Mouse (Mus musculus) embryonic facial prominence, embryonic 11.5 days (tissue): ENCODE measurements at regions not wholly inside any gene's neighbourhood (a gene's known extent, or its start where the extent isn't known, plus 50 kb on each side); places are given as distances from the start of the nearest gene placed in this dataset.

Experiments used
- ATAC-seq: fragments of 200-750 bp; cut with Nextera tagmentation; replicated peaks from 2 replicates; pipeline ENCODE4 v1.8.0; 2017; ENCODE audit warnings: low read depth; ENCODE audit not compliant: insufficient number of reproducible peaks, low FRiP score, low TSS enrichment
- DNase-seq: peaks from one replicate; pipeline ENCODE4 v3.0.0-alpha.2; 2015; ENCODE audit warnings: low spot score
- H3K27ac ChIP-seq: fragments of 300-500 bp; sonication (generic); replicated peaks from 2 replicates; pipeline ENCODE4 v1.5.1; 2014; ENCODE audit warnings: mild to moderate bottlenecking, low read depth, low read length, control low read depth
- H3K27me3 ChIP-seq: fragments of 300-500 bp; sonication (generic); 2 replicates; pipeline ENCODE4 v1.6.1; 2014; ENCODE audit warnings: mild to moderate bottlenecking, low read length, moderate library complexity, mixed read lengths; ENCODE audit not compliant: control insufficient read depth, insufficient read depth
- H3K36me3 ChIP-seq: fragments of 300-500 bp; sonication (generic); replicated peaks from 2 replicates; pipeline ENCODE4 v1.6.1; 2014; ENCODE audit warnings: low read depth, mild to moderate bottlenecking, low read length, moderate library complexity, mixed read lengths; ENCODE audit not compliant: control insufficient read depth, insufficient read depth
- H3K4me1 ChIP-seq: fragments of 300-500 bp; sonication (generic); 2 replicates; pipeline ENCODE4 v1.6.1; 2014; ENCODE audit warnings: low read length, mixed read lengths; ENCODE audit not compliant: control insufficient read depth, insufficient read depth
- H3K4me2 ChIP-seq: fragments of 300-500 bp; sonication (generic); 2 replicates; pipeline ENCODE4 v1.6.1; 2014; ENCODE audit warnings: low read depth, mild to moderate bottlenecking, control low read depth, low read length, moderate library complexity
- H3K4me3 ChIP-seq: fragments of 300-500 bp; sonication (generic); 2 replicates; pipeline ENCODE4 v1.5.1; 2014; ENCODE audit warnings: low read depth, low read length, control low read depth
- H3K9ac ChIP-seq: fragments of 300-500 bp; sonication (generic); replicated peaks from 2 replicates; pipeline ENCODE4 v1.6.1; 2014; ENCODE audit warnings: mild to moderate bottlenecking, control low read depth, low read length
- H3K9me3 ChIP-seq: fragments of 300-500 bp; sonication (generic); replicated peaks from 2 replicates; pipeline ENCODE4 v1.6.1; 2016; ENCODE audit warnings: mild to moderate bottlenecking, low read length, inconsistent platforms, mixed read lengths; ENCODE audit not compliant: control insufficient read depth
- WGBS: fragments of 180-500 bp; shearing (Covaris S2); extraction: QIAGEN DNeasy Blood & Tissue Kit; methylation state at CpG from one replicate; pipeline ENCODE4 v1.1.7; 2014; 5-methylcytosine and 5-hydroxymethylcytosine counted together

DNA sequence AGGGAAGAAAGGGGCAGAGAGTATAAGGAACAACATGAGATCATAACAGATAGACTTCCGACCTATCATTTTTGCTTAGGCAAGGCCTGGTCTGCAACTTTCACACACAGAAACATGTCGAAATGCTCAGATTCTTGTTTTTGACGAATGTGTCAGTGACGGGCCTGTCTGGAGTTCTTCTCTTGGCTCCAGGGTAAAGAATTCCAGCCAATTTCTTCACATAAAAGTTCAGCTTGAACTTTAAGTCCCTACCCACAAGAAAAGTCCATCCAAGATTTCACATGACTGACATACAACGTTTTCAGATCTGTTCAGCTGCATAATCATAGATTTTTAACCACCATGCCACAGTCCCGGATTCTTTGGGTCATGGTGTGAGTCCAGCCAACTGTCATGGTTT, 122.1 kb upstream of the Lhx8 start:
- H3K36me3 ChIP-seq: no peaks in the 10 kb centered on the region
- H3K27ac ChIP-seq: no peak overlapping the region
- H3K27me3 ChIP-seq: no peaks in the 10 kb centered on the region
- H3K9me3 ChIP-seq: no peaks in the 10 kb centered on the region
- no peak for DNase-seq
- no peak for ATAC-seq
- H3K4me1 ChIP-seq: no peaks in the 10 kb centered on the region
- H3K9ac ChIP-seq: no peak overlapping the region
- H3K4me2 ChIP-seq: no peak overlapping the region
- no peak overlapping the region for H3K4me3 ChIP-seq
- WGBS: 80% methylated on average over 6 of the region's 6 CpGs

DNA sequence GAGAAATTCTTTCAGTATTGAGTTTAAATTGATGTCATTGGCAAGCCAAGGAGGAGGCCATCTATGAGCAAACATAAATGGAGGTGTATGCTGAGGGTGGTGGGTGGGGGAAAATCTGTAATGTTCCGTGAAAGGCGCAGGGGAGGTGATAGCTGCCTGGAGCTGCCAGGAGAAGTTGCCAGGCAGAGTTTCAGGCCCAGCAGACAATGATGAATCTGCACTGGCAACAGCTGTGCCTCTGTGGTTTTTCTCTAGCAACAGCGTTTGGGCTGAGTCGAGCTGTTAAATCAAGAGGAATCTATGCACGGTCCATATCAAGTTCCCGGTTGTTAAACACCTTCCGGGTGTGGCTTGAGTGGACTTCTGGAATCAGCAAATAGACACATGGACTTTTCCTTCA, 120.7 kb upstream of the Lhx8 start:
- no peak overlapping the region for H3K27ac ChIP-seq
- no peak overlapping the region for H3K9ac ChIP-seq
- no peak overlapping the region for H3K4me2 ChIP-seq
- no peaks in the 10 kb centered on the region for H3K27me3 ChIP-seq
- no peaks in the 10 kb centered on the region for H3K4me1 ChIP-seq
- ATAC-seq: no peak
- H3K36me3 ChIP-seq: no peaks in the 10 kb centered on the region
- no peaks in the 10 kb centered on the region for H3K9me3 ChIP-seq
- no peak for DNase-seq
- 88% methylated on average over 7 of the region's 7 CpGs for WGBS
- no peak overlapping the region for H3K4me3 ChIP-seq

DNA sequence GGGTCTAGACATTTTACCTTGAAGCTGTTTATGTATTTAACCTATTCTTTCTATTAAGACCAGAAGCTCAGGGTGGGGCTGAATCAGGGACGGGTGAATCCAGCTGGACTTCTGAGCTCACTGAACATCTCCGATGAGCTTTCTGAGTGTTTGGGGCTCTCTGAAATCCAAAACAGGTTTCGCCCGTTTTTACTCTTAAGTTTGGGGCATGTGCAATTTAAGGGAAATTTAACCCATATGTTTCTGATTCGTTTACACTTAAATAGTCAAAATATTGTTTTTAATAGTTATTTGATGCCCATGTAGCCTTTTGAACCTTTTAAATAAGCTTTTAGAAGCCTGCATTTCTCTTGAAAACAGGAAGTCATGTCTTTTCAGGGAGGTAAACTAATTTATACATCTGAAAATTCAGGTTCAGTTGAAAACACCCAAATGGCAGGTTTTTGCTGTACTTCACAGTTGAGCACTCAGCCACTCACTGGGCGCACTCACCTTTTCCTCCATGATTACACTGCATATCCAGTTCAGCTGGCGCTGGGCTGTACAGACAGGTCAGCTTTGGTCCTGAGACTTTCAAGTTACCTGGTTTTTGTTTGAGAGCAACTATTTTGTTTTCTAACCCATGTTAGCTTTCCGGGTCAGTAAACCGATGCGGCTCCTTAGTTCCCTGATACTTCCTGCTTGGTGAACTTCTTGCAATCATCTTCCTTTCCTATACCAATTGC, 113.1 kb upstream of the Lhx8 start:
- H3K36me3 ChIP-seq: no peaks in the 10 kb centered on the region
- no peak overlapping the region for H3K4me3 ChIP-seq
- DNase-seq (peak; percentile 79), ATAC-seq (no peak)
- no peak overlapping the region for H3K4me2 ChIP-seq
- H3K27me3 ChIP-seq: no peaks in the 10 kb centered on the region
- 52% methylated on average over 10 of the region's 10 CpGs for WGBS
- H3K27ac ChIP-seq: no peak overlapping the region
- H3K9ac ChIP-seq: no peak overlapping the region
- H3K4me1 ChIP-seq: no peaks in the 10 kb centered on the region
- no peaks in the 10 kb centered on the region for H3K9me3 ChIP-seq

DNA sequence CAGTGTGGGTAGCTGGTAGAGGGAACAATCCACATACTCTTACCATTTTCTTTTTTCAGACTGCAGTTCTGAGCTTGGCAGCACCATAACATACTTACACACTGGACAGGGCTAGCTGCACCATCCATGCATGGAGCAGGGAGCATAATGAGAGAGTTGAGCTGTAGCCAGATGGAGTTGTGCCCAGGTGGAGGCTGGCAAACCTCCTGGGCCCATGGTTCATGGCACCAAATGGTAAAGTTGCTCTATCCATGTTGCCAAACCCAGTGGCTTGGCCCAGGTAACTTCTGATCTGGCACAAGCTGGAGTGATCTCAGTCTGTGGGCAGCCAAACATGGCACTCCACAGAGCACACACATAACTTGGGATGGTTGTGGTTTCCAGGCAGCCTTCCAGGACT, 111.0 kb upstream of the Lhx8 start:
- Histone ChIP-seq H3K4me2 (no peak overlapping the region), H3K9ac (no peak overlapping the region), H3K4me3 (no peak overlapping the region), H3K27me3 (no peaks in the 10 kb centered on the region), H3K4me1 (no peaks in the 10 kb centered on the region), H3K36me3 (no peaks in the 10 kb centered on the region), H3K9me3 (no peaks in the 10 kb centered on the region), H3K27ac (no peak overlapping the region)
- ATAC-seq (no peak), DNase-seq (no peak)

DNA sequence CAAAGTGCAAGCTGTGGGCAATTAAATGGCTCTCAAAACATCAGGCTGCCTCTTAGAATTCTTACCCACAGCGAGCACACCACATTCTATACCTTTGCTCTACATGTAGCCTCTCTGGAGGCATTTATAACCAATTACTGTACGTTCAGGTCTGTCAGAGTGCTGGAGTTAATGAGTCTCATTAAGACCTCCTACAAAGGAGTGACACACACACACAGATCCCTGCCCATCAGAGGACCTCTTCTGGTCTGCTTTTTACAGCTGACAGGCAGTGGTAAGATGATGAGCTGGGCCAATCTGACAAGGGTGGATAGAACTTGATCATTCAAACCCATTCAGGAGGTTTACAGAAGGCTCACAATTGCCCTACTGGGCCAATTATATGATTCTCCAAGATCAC, 110.4 kb upstream of the Lhx8 start:
- 41% methylated on average over 2 of the region's 2 CpGs for WGBS
- Histone ChIP-seq H3K4me1 (no peaks in the 10 kb centered on the region), H3K27me3 (no peaks in the 10 kb centered on the region), H3K4me2 (no peak overlapping the region), H3K4me3 (no peak overlapping the region), H3K27ac (no peak overlapping the region), H3K9me3 (no peaks in the 10 kb centered on the region), H3K9ac (no peak overlapping the region), H3K36me3 (no peaks in the 10 kb centered on the region)
- ATAC-seq: no peak
- DNase-seq: no peak

DNA sequence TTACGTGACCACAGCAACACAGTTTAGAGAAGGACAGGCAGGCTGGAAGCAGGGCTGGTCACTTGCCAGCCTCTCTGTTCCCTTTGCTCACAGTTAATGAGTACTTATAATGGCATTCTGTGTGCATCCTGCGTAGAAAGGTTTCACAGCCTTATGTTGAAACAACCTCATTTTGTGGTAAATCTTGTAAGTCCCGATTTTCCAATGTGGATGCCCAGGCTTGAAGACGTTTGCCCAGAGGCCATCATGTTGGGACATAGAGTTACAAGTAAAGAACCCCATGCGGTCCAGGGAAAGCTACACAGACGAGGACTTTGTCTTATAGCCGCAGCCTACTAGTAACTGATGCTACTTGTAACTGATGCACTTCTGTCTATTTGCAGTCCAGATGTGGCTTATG, 100.4 kb upstream of the Lhx8 start:
- Histone ChIP-seq H3K9me3 (no peaks in the 10 kb centered on the region), H3K4me3 (no peak overlapping the region), H3K27me3 (no peaks in the 10 kb centered on the region), H3K4me1 (no peaks in the 10 kb centered on the region), H3K36me3 (no peaks in the 10 kb centered on the region), H3K9ac (no peak overlapping the region), H3K27ac (no peak overlapping the region), H3K4me2 (no peak overlapping the region)
- WGBS: 87% methylated on average over 7 of the region's 7 CpGs
- no peak for DNase-seq
- ATAC-seq: no peak

DNA sequence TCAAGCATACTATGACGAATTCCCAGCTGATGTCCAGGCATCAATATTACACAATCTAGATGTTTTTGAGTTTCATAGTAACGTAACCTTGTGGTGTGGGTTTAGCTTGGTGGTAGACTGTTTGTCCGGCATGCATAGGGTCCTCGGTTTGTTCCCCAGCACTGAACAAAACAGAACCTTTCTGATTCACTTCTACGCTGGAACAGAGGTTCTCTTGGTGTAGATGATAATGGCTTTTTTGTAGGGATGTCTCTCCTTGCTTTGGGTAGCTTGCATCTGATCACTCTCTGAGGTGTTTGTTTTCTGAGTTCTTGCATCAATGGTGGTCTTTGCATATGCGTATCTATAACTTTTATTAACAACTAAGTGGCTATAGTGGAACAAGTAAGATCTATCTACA, 99.2 kb upstream of the Lhx8 start:
- DNase-seq: no peak
- Histone ChIP-seq H3K4me3 (no peak overlapping the region), H3K4me2 (no peak overlapping the region), H3K36me3 (no peaks in the 10 kb centered on the region), H3K9ac (no peak overlapping the region), H3K27ac (no peak overlapping the region), H3K4me1 (no peaks in the 10 kb centered on the region), H3K27me3 (no peaks in the 10 kb centered on the region), H3K9me3 (no peaks in the 10 kb centered on the region)
- no peak for ATAC-seq
- 96% methylated on average over 6 of the region's 6 CpGs for WGBS

GRCm38 (mm10) chr3:154424589-154424988, 94.1 kb upstream of the Lhx8 start:
- 77% methylated on average over 5 of the region's 5 CpGs for WGBS
- ATAC-seq: no peak

More at GRCm38 (mm10) chr3:154424589-154424988, 94.1 kb upstream of the Lhx8 start:
- no peak overlapping the region for H3K4me2 ChIP-seq
- no peak overlapping the region for H3K27ac ChIP-seq
- no peaks in the 10 kb centered on the region for H3K4me1 ChIP-seq
- H3K36me3 ChIP-seq: no peaks in the 10 kb centered on the region
- DNase-seq: no peak
- H3K27me3 ChIP-seq: no peaks in the 10 kb centered on the region
- H3K9me3 ChIP-seq: no peaks in the 10 kb centered on the region
- no peak overlapping the region for H3K4me3 ChIP-seq
- no peak overlapping the region for H3K9ac ChIP-seq
